Mouse (Mus musculus): ENCODE measurements around the gene Spata13. TPM values are rescaled to one million over a fixed set of nuclear protein-coding genes. Genes with fewer than 3 reads are reported as not detected.

Gene Spata13
- polyA plus RNA-seq, 1 experiment = 1.2 TPM

- Histone ChIP-seq H3K4me3 (no peak overlapping the region), H3K27me3 (ENCODE audit: control insufficient read depth, insufficient read depth, insufficient read length) (peaks cover 14% of the 10 kb centered on the region), H3K79me2 (ENCODE audit: control insufficient read depth, insufficient read depth) (no peaks in the 10 kb centered on the region), H3ac (ENCODE audit: control insufficient read depth, insufficient read length) (no peak overlapping the region), H3K4me2 (ENCODE audit: low read depth) (no peak overlapping the region), H3K36me3 (ENCODE audit: control insufficient read depth, insufficient read depth) (no peaks in the 10 kb centered on the region)
- TF ChIP-seq MAX (IDR thresholded peaks at IDR 0.05; ENCODE audit: low read depth) (no peak), TCF3 (IDR thresholded peaks at IDR 0.05; ENCODE audit: insufficient read length, low read depth) (no peak), MYOD1 (IDR thresholded peaks at IDR 0.05; ENCODE audit: control insufficient read depth in 1 of 3, insufficient read length in 2 of 3, low read depth in 2 of 3) (no peak), CEBPB (IDR thresholded peaks at IDR 0.05; ENCODE audit: insufficient read depth, poor library complexity, severe bottlenecking) (no peak), TCF12 (IDR thresholded peaks at IDR 0.05; ENCODE audit: insufficient read depth, poor library complexity, severe bottlenecking) (no peak)
Observed at GRCm38 (mm10) chr14:60770594-60770993, 136.8 kb downstream of the Spata13 start.

- H3K4me2 ChIP-seq (ENCODE audit: low read depth) = peak overlapping the region; percentile 71
- H3K36me3 ChIP-seq (ENCODE audit: control insufficient read depth, insufficient read depth) = no peaks in the 10 kb centered on the region
- peaks cover 9% of the 10 kb centered on the region for H3K27me3 ChIP-seq (ENCODE audit: control insufficient read depth, insufficient read depth, insufficient read length)
- H3ac ChIP-seq (ENCODE audit: control insufficient read depth, insufficient read length) = no peak overlapping the region
- TF ChIP-seq SRF (IDR thresholded peaks at IDR 0.05; ENCODE audit: control insufficient read depth, insufficient read length, low read depth) (no peak), USF1 (IDR thresholded peaks at IDR 0.05; ENCODE audit: low read depth) (no peak), TCF3 (IDR thresholded peaks at IDR 0.05; ENCODE audit: insufficient read length, low read depth) (no peak), E2F4 (IDR thresholded peaks at IDR 0.05; ENCODE audit: insufficient read depth) (no peak), POLR2AphosphoS2 (IDR thresholded peaks at IDR 0.05; ENCODE audit: insufficient read length, low read depth) (no peak)
- no peak overlapping the region for H3K4me3 ChIP-seq
- no peaks in the 10 kb centered on the region for H3K79me2 ChIP-seq (ENCODE audit: control insufficient read depth, insufficient read depth)
Observed at GRCm38 (mm10) chr14:60771057-60771456, 137.3 kb downstream of the Spata13 start.

- Histone ChIP-seq H3K79me2 (ENCODE audit: control insufficient read depth, insufficient read depth) (no peaks in the 10 kb centered on the region), H3K27me3 (ENCODE audit: control insufficient read depth, insufficient read depth, insufficient read length) (no peaks in the 10 kb centered on the region), H3ac (ENCODE audit: control insufficient read depth, insufficient read length) (no peak overlapping the region), H3K4me2 (ENCODE audit: low read depth) (no peak overlapping the region), H3K36me3 (ENCODE audit: control insufficient read depth, insufficient read depth) (no peaks in the 10 kb centered on the region), H3K4me3 (no peak overlapping the region)
- TF ChIP-seq POLR2AphosphoS2 (IDR thresholded peaks at IDR 0.05; ENCODE audit: insufficient read length, low read depth) (no peak), MAX (IDR thresholded peaks at IDR 0.05; ENCODE audit: low read depth) (no peak), TCF12 (IDR thresholded peaks at IDR 0.05; ENCODE audit: insufficient read depth, poor library complexity, severe bottlenecking) (no peak), REST (IDR thresholded peaks at IDR 0.05; ENCODE audit: insufficient read depth, insufficient read length) (no peak), POLR2A (IDR thresholded peaks at IDR 0.05; ENCODE audit: insufficient read length, low read depth) (no peak)
Observed at GRCm38 (mm10) chr14:60773476-60773875, 139.7 kb downstream of the Spata13 start.

- H3K4me2 ChIP-seq (ENCODE audit: low read depth) = no peak overlapping the region
- no peak overlapping the region for H3K4me3 ChIP-seq
- no peak overlapping the region for H3ac ChIP-seq (ENCODE audit: control insufficient read depth, insufficient read length)
- TF ChIP-seq USF1 (IDR thresholded peaks at IDR 0.05; ENCODE audit: low read depth) = no peak
- no peak for TF ChIP-seq TCF12 (IDR thresholded peaks at IDR 0.05; ENCODE audit: insufficient read depth, poor library complexity, severe bottlenecking)
- TF ChIP-seq POLR2A (IDR thresholded peaks at IDR 0.05; ENCODE audit: insufficient read length, low read depth) = no peak
- no peak for TF ChIP-seq CEBPB (IDR thresholded peaks at IDR 0.05; ENCODE audit: insufficient read depth, poor library complexity, severe bottlenecking)
- peaks cover 4% of the 10 kb centered on the region for H3K27me3 ChIP-seq (ENCODE audit: control insufficient read depth, insufficient read depth, insufficient read length)
- H3K79me2 ChIP-seq (ENCODE audit: control insufficient read depth, insufficient read depth) = no peaks in the 10 kb centered on the region
- no peaks in the 10 kb centered on the region for H3K36me3 ChIP-seq (ENCODE audit: control insufficient read depth, insufficient read depth)
Observed at GRCm38 (mm10) chr14:60776521-60776920, 142.7 kb downstream of the Spata13 start.

- no peak overlapping the region for H3K4me3 ChIP-seq
- H3K4me2 ChIP-seq (ENCODE audit: low read depth) = no peak overlapping the region
- no peaks in the 10 kb centered on the region for H3K36me3 ChIP-seq (ENCODE audit: control insufficient read depth, insufficient read depth)
- no peaks in the 10 kb centered on the region for H3K79me2 ChIP-seq (ENCODE audit: control insufficient read depth, insufficient read depth)
- no peak for TF ChIP-seq MYOG (IDR thresholded peaks at IDR 0.05; ENCODE audit: control insufficient read depth in 1 of 3, insufficient read depth in 1 of 3, insufficient read length in 2 of 3, low read depth in 2 of 3)
- TF ChIP-seq USF1 (IDR thresholded peaks at IDR 0.05; ENCODE audit: low read depth) = no peak
- H3ac ChIP-seq (ENCODE audit: control insufficient read depth, insufficient read length) = no peak overlapping the region
- peaks cover 4% of the 10 kb centered on the region for H3K27me3 ChIP-seq (ENCODE audit: control insufficient read depth, insufficient read depth, insufficient read length)
Observed at GRCm38 (mm10) chr14:60777485-60777919, 143.7 kb downstream of the Spata13 start.

- Histone ChIP-seq H3K27me3 (ENCODE audit: control insufficient read depth, insufficient read depth, insufficient read length) (peaks cover 4% of the 10 kb centered on the region), H3K4me3 (no peak overlapping the region), H3K4me2 (ENCODE audit: low read depth) (no peak overlapping the region), H3K36me3 (ENCODE audit: control insufficient read depth, insufficient read depth) (no peaks in the 10 kb centered on the region), H3ac (ENCODE audit: control insufficient read depth, insufficient read length) (no peak overlapping the region), H3K79me2 (ENCODE audit: control insufficient read depth, insufficient read depth) (no peaks in the 10 kb centered on the region)
- no peak for TF ChIP-seq POLR2AphosphoS2 (IDR thresholded peaks at IDR 0.05; ENCODE audit: insufficient read length, low read depth)
Observed at GRCm38 (mm10) chr14:60779198-60779597, 145.4 kb downstream of the Spata13 start.
